Mouse (Mus musculus): Measurements from ENCODE around the gene Syde2. TPM values are rescaled to one million over a fixed set of nuclear protein-coding genes. Genes with fewer than 3 reads are reported as not detected.

Syde2 gene
- polyA plus RNA-seq, 1 experiment: not detected

- no peak for TF ChIP-seq GATA1 (IDR thresholded peaks at IDR 0.05; ENCODE audit: low read length)
These were observed 37.8 kb downstream of the Syde2 start for GRCm38 (mm10) chr3:146025499-146025898.

- no peak for TF ChIP-seq GATA1 (IDR thresholded peaks at IDR 0.05; ENCODE audit: low read length)
These were observed 39.4 kb downstream of the Syde2 start for GRCm38 (mm10) chr3:146027116-146027515.

GRCm38 (mm10) chr3:146028406-146028805 lies 40.7 kb downstream of the Syde2 start:
- TF ChIP-seq GATA1 (IDR thresholded peaks at IDR 0.05; ENCODE audit: low read length): no peak

- no peak for TF ChIP-seq GATA1 (IDR thresholded peaks at IDR 0.05; ENCODE audit: low read length)
These were observed 41.6 kb downstream of the Syde2 start for GRCm38 (mm10) chr3:146029234-146029633.

GRCm38 (mm10) chr3:146030255-146030836 lies 42.7 kb downstream of the Syde2 start:
- TF ChIP-seq GATA1 (IDR thresholded peaks at IDR 0.05; ENCODE audit: low read length): no peak

- no peak for TF ChIP-seq GATA1 (IDR thresholded peaks at IDR 0.05; ENCODE audit: low read length)
These were observed 45.3 kb downstream of the Syde2 start for GRCm38 (mm10) chr3:146032976-146033375.

GRCm38 (mm10) chr3:146037906-146038305 lies 50.2 kb downstream of the Syde2 start:
- TF ChIP-seq GATA1 (IDR thresholded peaks at IDR 0.05; ENCODE audit: low read length): no peak

- no peak for TF ChIP-seq GATA1 (IDR thresholded peaks at IDR 0.05; ENCODE audit: low read length)
These were observed 51.6 kb downstream of the Syde2 start for GRCm38 (mm10) chr3:146039132-146039903.

- no peak for TF ChIP-seq GATA1 (IDR thresholded peaks at IDR 0.05; ENCODE audit: low read length)
These were observed 53.7 kb downstream of the Syde2 start for GRCm38 (mm10) chr3:146041382-146041781.

- TF ChIP-seq GATA1 (IDR thresholded peaks at IDR 0.05; ENCODE audit: low read length): no peak
These were observed 57.3 kb downstream of the Syde2 start for GRCm38 (mm10) chr3:146044977-146045376.

- TF ChIP-seq GATA1 (IDR thresholded peaks at IDR 0.05; ENCODE audit: low read length): no peak
These were observed 58.4 kb downstream of the Syde2 start for GRCm38 (mm10) chr3:146046076-146046475.

- no peak for TF ChIP-seq GATA1 (IDR thresholded peaks at IDR 0.05; ENCODE audit: low read length)
These were observed 60.1 kb downstream of the Syde2 start for GRCm38 (mm10) chr3:146047704-146048207.

GRCm38 (mm10) chr3:146049951-146050350 lies 62.3 kb downstream of the Syde2 start:
- no peak for TF ChIP-seq GATA1 (IDR thresholded peaks at IDR 0.05; ENCODE audit: low read length)

GRCm38 (mm10) chr3:146051277-146052007 lies 63.8 kb downstream of the Syde2 start:
- TF ChIP-seq GATA1 (IDR thresholded peaks at IDR 0.05; ENCODE audit: low read length): no peak

GRCm38 (mm10) chr3:146053082-146053814 lies 65.6 kb downstream of the Syde2 start:
- no peak for TF ChIP-seq GATA1 (IDR thresholded peaks at IDR 0.05; ENCODE audit: low read length)

Measured in G1E-ER4 (cell line).